Mouse (Mus musculus) bone marrow macrophage, adult 2 months (primary cell): ENCODE results near the gene Slc36a1.

ENCODE experiments used
- CTCF ChIP-seq: IDR thresholded peaks from 2 replicates; pipeline ENCODE4 v1.5.1; 2012; ENCODE audit warnings: low read depth, mild to moderate bottlenecking, low read length, moderate library complexity
- POLR2A ChIP-seq: IDR thresholded peaks from 2 replicates; pipeline ENCODE4 v1.6.1; 2012; ENCODE audit warnings: mild to moderate bottlenecking, low read depth, low read length, borderline replicate concordance

- TF ChIP-seq POLR2A (no peak), CTCF (no peak)
These were observed 16.9 kb upstream of the Slc36a1 start for GRCm38 (mm10) chr11:55187292-55187691.
